Mouse (Mus musculus) thymus, postnatal 14 days (tissue): ENCODE measurements around the gene Pitpnc1.

Experiments
- DNase-seq: peaks from one replicate; pipeline ENCODE4 v3.0.0; 2021

Gene Pitpnc1

DNA sequence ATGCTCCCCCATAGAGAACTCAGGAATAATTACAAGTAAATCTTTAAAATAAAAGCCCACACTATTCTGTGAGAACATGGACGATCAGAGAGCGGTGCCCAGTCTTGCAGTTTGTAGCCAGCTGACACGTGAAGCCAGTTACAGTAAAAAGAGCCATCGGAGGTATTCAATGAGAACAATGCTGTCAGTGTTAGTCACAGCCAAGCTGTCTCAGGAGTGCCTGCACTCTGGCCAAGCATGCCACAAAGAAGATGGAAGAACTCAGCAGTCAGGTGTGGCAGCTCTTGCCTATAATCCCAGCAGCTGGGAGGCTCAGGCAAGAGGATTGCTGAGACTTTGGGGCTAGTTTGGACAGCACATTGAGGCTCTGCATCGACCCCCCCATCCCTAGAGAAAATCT, 111.8 kb downstream of the Pitpnc1 start:
- DNase-seq = no peak

DNA sequence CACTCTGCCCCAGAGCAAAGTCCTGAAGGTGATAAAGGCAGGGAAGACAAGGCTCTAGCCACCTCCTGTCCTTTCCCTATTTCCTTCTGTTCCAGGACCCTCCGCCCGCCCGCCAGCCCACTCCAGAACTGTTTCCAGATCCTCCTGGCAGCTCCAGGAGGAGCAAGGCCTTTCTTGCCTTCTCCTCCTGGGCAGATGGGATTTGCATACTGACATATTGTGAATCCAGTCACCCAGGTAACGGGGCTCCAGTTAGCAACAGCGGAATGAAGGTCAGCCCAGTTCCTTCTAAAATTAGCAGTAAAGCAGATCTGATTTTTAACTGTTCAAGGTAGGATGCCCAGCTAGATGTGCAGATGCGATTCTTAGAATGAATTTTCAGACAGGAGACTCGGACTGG, 114.3 kb downstream of the Pitpnc1 start:
- no peak for DNase-seq

DNA sequence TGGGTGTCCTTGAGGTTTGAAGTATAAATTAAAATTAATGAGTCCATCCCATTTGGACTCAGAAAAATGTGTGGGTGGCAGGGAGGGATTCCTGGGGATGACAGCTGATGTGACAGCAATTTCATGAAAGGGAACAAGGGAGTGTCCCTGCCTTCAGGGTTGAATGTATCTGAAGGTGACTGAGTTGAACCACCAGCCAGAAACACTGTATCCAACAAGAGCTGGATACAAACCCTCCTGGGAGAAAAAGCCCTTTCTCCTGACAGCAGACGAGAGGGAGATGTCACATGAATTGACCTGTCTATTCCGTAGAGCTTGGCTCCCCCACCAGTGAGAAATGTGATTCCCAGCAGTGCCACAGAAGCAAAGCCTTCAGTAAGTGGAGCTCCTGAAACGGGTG, 115.0 kb downstream of the Pitpnc1 start:
- DNase-seq = no peak

DNA sequence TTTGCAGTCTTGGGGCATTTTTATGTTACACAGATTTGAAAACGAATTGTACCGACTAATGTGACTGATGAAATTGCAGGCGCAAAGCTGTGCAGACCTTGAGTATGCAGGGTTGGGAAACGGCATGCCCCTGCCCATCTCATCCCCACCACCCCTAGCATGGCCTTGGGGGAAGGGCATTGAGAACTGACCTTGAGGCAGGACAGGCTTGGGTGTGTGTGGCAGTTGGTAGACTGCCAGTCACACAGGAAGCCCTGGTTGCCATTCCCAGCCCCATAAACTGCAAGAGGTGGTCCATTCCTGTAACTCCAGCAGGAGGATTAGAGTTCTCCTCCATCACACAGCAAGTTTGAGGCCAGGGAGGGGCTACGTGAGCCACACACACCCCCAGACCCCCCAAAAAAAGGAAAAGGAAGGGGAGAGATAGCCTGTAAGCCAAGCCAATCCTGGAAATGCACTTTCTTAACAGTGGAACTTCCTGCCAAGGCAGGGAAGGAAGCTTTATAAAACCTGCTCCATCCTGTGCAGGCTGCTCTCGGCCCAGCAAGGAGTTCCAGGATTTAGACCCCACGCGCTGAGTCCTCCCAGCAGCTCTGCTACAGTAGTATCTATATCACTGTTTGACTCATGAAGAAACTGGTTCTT, 115.9 kb downstream of the Pitpnc1 start:
- DNase-seq = no peak

DNA sequence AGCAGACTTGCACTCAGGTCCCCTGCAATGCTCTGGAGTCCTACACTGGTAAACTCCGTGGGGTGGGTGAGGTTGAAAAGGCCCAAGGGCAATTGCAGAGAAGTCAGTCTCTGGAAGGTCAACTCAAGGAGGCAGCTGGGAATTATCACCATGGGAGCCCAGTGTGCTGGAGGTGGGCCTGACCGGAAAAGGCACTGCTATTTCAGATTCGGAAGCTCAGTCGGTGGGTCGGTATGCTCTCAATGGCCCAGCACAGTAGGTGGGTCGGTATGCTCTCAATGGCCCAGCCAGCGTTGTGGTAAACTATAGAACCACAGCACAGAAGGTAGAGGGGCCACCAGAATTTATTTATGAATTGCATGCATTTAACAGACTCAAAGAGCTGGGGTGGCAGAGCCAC, 117.9 kb downstream of the Pitpnc1 start:
- DNase-seq = no peak

DNA sequence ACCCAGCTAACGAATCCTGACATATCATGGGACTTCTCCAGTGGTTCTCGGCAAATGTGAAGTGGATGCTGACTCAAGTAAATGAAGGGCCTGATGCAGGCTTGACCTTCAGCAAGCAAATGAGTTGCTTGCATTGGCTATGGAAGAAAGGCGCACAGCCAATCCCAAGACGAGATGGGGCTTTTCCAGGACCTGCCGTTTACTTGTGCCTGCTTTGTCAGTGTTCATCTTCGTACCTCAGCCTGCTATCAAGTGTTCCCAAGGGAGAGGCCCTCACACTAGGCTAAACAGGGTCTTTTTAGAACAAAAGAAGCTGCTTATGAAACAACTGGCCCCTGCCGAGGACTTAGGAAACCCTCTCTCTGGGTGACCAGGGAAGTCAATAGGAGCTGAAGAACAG, 120.7 kb downstream of the Pitpnc1 start:
- no peak for DNase-seq

DNA sequence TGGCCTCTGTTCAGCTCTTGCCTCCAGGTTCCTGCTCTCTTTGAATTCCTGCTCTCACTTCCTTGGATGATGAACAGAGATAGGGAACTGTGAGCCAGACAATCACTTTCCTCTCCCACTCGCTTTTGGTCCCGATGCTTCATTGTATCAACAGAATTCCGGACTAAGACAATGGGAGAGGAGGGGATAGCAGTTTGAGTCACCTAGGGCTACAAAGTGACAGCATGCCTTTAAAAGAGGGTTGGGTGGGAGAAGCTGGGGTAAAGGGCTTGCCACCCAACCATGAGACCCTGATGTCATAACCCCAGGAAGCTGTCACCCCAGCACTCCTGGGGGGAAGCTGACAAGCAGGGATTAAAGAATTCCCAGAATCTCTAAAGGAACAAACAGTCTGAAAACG, 127.5 kb downstream of the Pitpnc1 start:
- DNase-seq = no peak

DNA sequence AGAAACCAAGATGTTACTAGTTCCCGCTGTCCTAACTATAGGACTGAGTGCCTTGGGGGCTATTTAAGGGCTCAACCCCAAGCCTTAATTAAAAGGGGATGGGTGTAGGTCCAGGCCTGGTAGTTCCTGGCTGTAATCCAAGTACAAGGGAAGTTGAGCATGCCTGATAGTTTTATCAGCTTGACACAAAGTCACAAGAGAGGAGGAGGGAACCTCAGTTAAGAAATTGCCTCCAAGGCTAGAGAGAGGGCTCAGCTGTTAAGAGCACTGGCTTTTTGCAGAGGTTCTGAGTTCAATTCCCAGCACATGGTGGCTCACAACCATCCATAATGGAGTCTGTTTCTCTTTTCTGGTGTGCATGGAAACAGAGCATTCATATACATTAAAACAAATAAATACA, 128.1 kb downstream of the Pitpnc1 start:
- no peak for DNase-seq

DNA sequence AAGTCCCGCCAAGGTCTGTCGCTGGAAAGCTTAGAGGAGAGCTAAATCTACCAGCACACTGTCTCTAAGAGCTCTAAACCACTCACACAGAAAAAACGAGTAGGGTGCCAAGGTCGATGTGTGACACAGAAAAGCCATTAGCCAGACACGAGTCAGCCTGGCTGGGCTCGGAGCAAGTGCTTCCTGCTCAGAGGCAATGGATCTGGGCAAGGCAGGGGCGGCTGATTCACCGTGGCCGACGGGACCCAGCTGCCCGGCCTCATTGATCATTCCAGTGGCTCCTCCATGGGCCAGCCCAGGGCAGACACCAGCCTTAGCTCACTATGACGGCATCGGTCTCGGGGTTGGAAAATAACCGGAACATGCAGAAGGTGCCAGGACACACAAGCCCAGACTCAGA, 129.2 kb downstream of the Pitpnc1 start:
- DNase-seq = no peak

DNA sequence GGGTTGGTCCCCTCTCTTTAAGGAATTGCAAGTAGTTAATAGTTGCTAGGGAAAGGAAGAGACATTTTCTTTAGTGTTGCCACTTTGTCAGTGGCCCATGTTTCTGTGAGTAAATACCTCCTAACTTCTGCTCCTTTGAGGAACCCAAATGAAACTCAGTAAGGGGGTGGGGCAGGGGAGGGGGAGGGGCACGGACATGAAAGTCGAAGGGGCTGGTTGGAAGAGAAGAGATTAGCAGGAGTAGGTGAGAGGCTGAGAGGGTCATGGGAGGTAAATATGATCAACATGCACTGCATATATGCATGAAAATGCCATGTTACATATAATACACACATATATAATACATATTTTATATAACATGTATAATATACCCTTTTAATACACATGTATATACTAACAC, 129.7 kb downstream of the Pitpnc1 start:
- no peak for DNase-seq

DNA sequence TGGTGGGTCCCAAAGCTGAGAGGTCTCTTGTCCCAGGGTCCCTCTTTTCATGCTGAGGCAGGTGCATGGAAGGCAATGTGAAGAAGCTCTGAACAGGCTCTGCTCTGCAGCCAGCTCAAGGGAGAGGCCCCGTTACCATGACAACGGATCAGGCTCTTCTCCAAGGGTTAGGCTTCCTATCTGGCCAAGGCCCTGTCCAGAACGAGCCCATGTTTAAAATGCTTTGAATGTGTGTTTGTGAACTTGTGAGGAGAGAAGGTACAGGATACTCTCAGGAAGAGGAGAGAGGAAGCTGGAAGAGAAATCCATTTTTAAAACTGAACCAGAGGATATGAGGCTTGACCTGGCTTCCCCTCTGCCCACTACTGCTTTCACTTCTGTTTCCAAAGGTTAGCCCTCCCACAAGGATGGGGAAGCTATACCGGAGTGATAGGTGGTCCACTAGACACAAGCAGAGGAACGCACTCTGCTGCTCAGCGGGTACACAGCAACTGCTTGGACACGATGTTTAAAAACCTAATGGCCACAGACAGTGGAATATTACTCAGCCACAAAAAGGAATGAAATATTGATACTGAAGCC, 131.2 kb downstream of the Pitpnc1 start:
- no peak for DNase-seq

DNA sequence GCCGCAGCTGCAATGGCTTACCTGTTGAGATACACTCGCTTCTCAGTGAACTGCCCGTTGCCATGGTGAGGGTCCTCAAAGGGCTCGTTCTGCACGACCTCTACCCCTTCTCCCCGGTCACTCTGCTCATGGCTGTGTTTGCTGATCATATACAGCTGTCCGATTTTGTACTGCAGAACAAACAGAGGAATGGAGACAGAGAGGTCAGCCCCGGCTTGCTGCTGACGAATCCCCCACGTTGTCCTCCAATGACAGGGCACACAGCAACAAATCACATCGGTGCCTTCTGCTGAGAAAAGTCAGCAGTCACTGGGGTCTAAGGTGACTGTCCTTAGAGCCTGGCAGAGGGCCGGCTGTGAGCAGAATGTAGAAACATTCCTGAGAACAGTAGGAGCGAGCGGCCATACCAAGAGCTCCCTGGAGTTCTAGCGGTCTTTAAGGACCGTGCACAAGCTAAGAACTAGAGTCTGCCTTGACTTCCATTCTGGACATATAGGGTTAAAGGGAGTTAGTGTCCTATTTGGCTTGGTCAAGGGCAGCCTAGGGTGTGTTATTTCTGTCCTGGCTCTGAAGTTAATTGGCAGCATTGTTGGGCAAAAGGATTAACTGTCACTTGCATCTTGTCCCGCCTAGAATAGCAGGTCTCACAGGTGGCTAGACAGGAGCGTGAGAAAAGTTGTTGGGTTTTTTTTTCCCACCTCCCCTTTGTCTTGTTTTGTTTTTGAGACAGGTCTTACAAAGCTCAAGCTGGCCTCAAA, 132.9 kb downstream of the Pitpnc1 start:
- no peak for DNase-seq

DNA sequence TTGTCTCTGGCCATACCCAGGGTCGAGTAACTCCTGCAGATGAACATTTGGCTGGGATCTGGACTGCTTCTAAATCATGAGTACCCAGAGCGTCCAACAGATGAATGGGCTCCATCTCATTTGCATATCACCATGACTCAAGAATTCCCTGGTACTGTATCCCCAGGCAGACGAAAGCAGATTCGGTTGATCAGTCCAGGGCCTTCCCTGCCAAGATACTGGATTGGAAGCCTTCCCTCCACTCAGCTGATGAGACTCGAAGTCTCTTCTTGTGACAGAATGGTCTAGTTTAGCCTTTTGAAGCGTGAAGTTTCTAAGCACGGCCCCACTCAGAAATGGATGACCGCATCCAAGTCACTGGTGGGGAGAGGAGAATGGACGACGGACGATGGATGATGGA, 134.7 kb downstream of the Pitpnc1 start:
- DNase-seq = no peak

DNA sequence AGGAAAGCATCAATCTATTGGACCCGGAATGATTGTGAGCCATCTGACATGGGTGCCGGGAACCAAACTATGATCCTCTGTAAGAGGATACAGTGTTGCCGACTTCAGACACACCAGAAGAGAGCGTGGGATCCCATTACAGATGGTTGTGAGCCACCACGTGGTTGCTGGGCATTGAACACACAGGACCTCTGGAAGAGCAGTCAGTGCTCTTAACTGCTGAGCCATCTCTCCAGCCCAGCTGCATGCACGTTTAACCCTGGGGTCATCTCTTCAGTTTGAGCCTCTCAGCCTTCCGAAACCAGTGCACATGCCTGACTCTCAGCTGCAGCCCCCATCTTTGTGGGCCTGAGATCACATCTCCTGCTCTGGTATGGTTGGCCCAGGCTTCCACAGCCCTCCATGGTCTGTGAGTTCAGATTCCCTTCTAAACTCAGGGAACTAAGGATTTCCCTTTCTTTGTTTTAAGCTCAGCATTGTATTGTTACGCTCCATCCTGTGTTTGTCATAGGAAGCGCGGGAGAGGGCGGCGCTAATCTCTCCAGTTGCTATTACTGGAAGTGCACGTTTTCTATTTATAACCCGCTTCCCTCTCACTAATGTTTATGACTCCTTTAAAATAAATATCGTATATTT, 135.5 kb downstream of the Pitpnc1 start:
- DNase-seq = no peak

DNA sequence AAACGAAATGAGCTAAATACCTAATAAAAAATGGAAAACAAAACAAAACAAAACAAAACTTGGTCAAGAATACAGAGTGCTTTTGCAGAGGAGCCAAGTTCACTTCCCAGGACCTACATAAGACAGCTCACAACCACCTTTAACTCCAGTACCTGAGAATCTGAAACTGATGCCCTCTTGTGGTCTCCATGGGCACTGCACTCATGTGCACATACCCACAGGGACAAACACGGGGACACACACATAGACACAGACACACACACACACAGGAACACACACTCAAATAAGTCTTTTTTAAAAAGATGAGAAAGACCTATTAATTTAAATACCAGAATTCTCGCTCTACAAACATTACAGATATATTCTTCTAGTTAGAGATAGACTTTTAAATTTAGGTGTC, 137.6 kb downstream of the Pitpnc1 start:
- peak; percentile 14 for DNase-seq

DNA sequence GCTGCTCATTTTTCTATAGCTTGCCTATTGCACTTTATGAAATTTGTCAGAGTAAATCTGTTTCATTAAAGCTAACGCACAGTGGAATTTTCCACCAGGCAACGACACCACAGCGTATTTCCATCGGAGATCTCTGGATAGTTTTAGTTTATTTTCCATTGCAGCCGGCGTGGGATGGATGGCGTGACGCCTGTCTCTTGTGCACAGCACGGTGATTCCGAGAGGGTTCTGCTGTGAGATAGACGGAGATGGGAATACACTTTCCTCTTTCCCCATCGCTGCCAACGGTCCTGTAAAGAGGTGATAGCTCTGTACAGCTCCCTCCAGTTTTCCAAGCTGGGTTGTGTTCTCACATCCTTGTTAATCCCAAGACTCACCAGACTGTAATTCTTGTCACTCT, 138.2 kb downstream of the Pitpnc1 start:
- DNase-seq = no peak

DNA sequence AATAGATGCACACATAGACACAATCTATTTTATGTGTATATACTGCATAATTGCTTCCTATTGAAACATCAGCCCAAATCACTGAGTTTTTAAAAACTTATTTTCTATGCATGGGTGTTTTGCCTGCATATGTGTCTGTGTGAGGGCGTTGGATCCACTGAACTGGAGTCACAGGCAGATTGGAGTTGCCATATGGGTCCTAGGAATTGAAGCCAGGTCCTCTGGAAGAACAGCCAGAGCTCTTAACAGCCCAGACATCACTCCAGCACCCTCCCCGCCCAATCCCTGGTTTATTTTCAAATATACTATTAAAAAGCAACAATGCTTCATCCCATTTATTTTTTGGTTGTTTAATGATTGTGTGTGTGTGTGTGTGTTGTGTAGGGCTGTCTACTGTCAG, 139.1 kb downstream of the Pitpnc1 start:
- no peak for DNase-seq

DNA sequence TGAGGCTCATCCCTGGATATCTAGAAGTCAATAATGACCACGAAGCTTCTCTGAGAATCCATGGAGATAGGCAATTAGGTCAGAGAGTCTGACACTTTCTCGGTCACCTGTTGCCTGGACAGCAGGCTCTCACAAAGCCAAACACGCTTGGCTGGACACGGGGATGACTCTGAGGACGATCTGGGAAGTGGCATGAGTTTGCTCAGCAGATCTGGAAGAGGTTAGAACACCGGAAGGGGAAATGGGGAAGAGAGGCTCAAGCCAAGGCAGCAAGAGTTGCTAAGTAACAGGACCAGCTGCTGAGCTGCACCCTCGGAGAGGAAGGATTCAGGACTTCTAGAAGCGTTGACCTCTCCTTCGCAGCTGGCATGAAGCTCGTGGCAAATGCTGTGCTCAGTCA, 143.2 kb downstream of the Pitpnc1 start:
- no peak for DNase-seq

DNA sequence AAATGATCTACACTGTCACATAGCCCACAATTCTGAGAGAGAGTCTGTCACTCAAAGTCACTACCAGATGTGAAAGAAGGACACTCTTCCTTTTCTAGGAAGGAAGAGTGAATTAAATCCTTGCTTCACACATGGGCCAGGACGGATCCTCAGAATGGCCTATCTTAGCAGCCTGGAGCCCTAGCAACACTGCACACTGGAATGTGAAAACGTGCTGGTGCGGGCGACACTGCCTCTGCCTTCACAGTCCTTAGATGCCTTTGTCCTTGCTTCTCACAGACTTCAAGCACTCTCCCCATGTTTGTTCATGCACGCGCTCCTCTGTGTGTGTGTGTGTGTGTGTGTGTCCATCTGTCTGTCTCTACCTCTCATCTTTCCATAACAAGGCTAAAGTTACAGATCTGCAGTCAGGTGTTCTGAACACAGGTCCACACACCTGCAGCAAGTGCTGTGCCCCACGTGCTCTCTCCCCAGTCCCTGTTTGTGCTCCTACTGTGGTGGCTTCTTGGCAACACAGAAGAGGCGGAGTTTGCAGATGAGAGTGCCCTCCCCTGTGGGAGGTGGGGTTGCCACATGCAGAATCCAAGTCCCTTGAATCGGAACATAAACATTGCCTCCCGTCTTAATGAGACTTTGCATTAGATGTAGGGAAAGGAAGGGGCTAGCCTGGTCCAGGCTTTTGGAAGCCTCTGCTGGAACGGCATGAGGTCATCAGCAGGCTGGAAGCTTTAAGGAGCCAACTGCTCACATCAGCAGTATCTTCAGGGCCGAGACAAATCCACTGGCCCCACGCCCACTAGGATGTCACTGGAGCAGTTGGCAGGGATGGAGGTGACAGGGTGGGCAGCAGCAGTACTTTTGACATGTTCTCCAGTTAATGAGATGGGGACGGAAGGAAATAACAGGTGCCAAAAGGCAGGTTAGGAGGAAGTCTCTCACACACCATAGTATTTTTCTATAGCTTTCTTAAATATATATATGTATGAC, 144.5 kb downstream of the Pitpnc1 start:
- no peak for DNase-seq

DNA sequence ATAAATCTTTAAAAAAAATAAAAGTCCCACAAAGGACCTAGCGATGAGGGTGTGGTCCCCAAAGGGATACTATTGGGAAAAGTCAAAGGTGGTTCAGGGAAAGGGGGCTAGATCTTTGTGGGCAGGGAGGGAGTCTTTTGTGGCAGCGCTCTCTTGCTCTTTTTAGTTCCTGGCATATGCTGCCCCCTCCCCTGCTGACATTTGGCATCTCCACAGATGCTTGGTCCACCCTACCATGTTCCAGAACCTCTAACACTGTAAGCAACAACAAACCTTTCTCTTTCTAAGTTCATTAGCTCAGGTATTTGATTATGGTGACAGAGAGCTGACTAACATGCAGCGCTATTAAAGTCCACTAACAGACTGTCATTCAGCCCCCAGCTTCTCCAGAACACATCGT, 145.3 kb downstream of the Pitpnc1 start:
- DNase-seq = no peak

DNA sequence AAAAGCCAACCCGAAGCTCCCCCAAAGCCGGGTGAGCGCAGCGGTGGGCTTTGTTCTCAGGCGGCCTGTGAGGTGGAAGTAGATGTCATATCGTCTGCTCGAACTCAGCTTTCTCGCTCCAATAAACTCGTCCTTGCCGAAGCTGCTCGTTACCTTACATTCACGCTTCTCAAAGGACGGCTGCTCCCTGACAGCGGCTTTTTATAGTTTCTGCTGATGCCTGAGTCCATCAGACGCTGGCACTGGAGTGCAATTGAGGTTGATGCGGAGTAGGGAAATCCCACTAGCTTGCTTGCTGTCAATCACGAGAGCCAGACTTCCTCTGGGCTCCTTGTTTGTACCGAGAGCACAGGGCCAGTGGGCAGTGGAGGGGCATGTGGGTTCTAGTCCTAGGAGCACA, 147.3 kb downstream of the Pitpnc1 start:
- no peak for DNase-seq

DNA sequence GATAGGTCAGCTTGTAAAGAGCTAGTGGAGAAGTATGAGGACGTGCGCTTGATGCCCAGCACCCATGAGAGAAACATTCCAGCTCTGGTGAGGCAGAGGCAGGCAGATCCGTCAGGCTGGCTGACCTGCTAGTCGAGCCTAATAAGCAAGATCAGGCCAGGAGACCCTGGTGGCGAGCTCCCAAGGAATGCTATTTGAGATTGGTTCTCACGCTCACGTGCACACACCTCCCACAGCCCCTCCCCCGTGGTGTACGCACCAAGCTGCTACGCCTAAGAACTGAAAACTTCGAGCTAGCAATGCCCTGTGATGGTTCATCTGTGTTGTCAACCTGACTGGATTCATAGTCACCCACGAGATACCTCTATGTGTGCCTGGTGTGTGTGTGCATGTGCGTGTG, 148.3 kb downstream of the Pitpnc1 start:
- no peak for DNase-seq

DNA sequence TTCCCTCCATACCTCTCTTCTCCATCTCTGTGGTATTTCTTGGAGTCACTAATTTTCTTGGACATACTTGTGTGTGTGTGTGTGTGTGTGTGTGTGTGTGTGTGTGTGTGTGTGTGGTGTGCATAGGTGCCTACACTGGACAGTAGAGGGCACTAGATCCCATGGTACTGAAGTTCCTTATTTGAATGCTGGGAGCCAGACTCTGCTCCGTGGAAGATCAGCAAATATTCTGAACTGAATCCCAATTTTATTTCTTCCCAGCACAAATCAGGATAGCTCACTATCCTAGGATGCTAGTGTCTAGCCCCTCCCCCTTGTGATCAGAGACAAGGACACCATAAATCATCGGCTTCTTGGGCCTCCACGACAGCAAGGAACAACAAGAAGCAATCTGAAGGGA, 148.7 kb downstream of the Pitpnc1 start:
- DNase-seq = no peak
